Mouse (Mus musculus) cerebellum, adult 2 months (tissue): ENCODE results near the gene Wnt4. TPM values are rescaled to one million over a fixed set of nuclear protein-coding genes. Genes with fewer than 3 reads are reported as not detected.

ENCODE experiments used
- DNase-seq, 2 experiments: peaks; one replicate each; pipeline ENCODE4 v3.0.0; 2021
- H3K27ac ChIP-seq: fragments of 200-500 bp; 2 replicates; pipeline ENCODE4 v1.5.1; 2012; ENCODE audit warnings: low read length, control low read depth, inconsistent platforms; ENCODE audit not compliant: insufficient read depth
- H3K27me3 ChIP-seq: fragments of 200-500 bp; 2 replicates; pipeline ENCODE4 v1.6.1; 2012; ENCODE audit warnings: inconsistent platforms, mild to moderate bottlenecking, low read length, moderate library complexity; ENCODE audit not compliant: control insufficient read depth, insufficient read depth
- H3K4me1 ChIP-seq: fragments of 200-500 bp; 2 replicates; pipeline ENCODE4 v1.6.1; 2011; ENCODE audit warnings: low read length; ENCODE audit not compliant: control insufficient read depth, insufficient read depth
- H3K4me3 ChIP-seq: fragments of 200-500 bp; replicated peaks from 2 replicates; pipeline ENCODE3; 2011; ENCODE audit warnings: mild to moderate bottlenecking, low read depth, low read length, control low read depth; ENCODE audit not compliant: insufficient read depth
- CTCF ChIP-seq: fragments of 200-500 bp; IDR thresholded peaks from 2 replicates; pipeline ENCODE4 v1.5.1; 2011; ENCODE audit warnings: low read depth, mild to moderate bottlenecking, control low read depth, low read length, moderate library complexity, borderline replicate concordance; ENCODE audit not compliant: insufficient read depth
- POLR2A ChIP-seq: fragments of 200-500 bp; IDR thresholded peaks from 2 replicates; pipeline ENCODE4 v1.6.1; 2011; ENCODE audit warnings: low read length, control low read depth, borderline replicate concordance; ENCODE audit not compliant: insufficient read depth
- WGBS: fragments of 180-500 bp; shearing (Covaris S2); methylation state at CpG from one replicate; pipeline ENCODE4 v1.1.7; 2018; 5-methylcytosine and 5-hydroxymethylcytosine counted together
- polyA plus RNA-seq: library from polyadenylated mRNA; depleted of rRNA; stranded (reverse); fragments of >200 nt; gene quantifications from 2 replicates; pipeline ENCODE4 v1.2.3, GENCODE M21; 2012; rRNA removed

The Wnt4 gene
- polyA plus RNA-seq, 1 experiment, result 1.7 TPM

DNA sequence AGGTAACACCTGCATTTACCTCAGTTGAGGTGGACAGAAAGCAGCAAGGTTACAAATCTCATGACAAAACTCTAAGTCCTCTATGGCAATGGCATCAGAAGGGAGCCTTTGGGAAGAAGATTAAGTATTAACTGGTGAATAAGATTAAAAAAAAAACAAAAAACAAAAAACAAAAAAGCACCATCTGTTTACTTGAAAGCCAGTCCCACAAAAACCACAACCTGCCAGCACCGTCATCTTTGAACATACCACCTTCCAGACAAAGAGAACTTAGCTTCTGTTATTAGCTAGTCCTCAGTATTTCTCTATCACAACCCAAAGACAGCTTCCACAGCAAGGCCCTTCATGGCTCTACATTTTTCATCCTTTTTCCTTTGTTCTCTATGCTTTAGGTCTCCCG is 67.8 kb downstream of the Wnt4 start:
- 52% methylated on average over 2 of the region's 2 CpGs for WGBS
- no peak for DNase-seq
- no peak overlapping the region for H3K4me3 ChIP-seq
- no peak overlapping the region for H3K27ac ChIP-seq
- TF ChIP-seq POLR2A, result no peak
- no peak for TF ChIP-seq CTCF
- H3K27me3 ChIP-seq, result no peaks in the 10 kb centered on the region
- H3K4me1 ChIP-seq, result peaks cover 5% of the 10 kb centered on the region; the same call in 1 of the 2 replicates

DNA sequence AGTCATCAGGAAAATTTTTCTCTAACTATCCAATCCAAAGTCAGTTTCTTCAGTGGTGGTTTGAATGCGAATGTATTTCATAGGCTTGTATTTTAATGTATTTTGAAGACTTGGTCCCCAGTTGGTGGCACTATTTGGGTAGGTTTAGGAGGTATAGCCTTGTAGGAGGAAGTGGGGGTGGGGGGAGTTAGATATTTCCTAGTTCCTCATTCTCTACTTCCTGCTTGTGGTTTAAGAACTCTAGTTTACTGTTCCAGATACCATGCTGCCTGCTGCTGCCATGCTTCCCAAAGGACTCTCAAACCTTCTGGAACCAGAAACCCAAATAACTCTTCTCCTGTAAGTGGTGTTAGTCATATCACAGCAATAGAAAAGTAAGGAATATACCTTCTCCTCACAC is 68.5 kb downstream of the Wnt4 start:
- Histone ChIP-seq H3K27ac (no peak overlapping the region), H3K27me3 (no peaks in the 10 kb centered on the region), H3K4me3 (no peak overlapping the region), H3K4me1 (peaks cover 5% of the 10 kb centered on the region; the same call in 1 of the 2 replicates)
- DNase-seq, result no peak
- WGBS, result 92% methylated on average over 1 of the region's 1 CpGs
- no peak for TF ChIP-seq POLR2A
- no peak for TF ChIP-seq CTCF

Other genes starting within 250 kb of the Wnt4 start
- gene Zbtb40, start 228.7 kb upstream of the Wnt4 start, polyA plus RNA-seq, result 10.2 and 12.6 TPM in 2 replicates
- gene Cdc42, start 80.2 kb downstream of the Wnt4 start, polyA plus RNA-seq, result 375 and 390 TPM in 2 replicates
- not detected in 2 replicates for gene Cela3a, start 132.3 kb downstream of the Wnt4 start, polyA plus RNA-seq
- gene Cela3b, start 153.1 kb downstream of the Wnt4 start, polyA plus RNA-seq, result not detected in 2 replicates
- not detected in 2 replicates for gene 1700013G24Rik, start 175.8 kb downstream of the Wnt4 start, polyA plus RNA-seq
- gene Hspg2, start 191.3 kb downstream of the Wnt4 start, polyA plus RNA-seq, result 2.8 and 3.1 TPM in 2 replicates